Mouse (Mus musculus) embryonic fibroblast, embryonic 13.5 days (primary cell): Measurements from ENCODE around the gene Capn10. TPM values are rescaled to one million over a fixed set of nuclear protein-coding genes. Genes with fewer than 3 reads are reported as not detected.

Experiments
- H3K27ac ChIP-seq: 2 replicates; pipeline ENCODE4 v1.5.1; 2012; ENCODE audit warnings: low read length, control low read depth, inconsistent platforms; ENCODE audit not compliant: insufficient read depth
- H3K4me1 ChIP-seq: 2 replicates; pipeline ENCODE4 v1.6.1; 2011; ENCODE audit warnings: low read length; ENCODE audit not compliant: control insufficient read depth, insufficient read depth
- H3K4me3 ChIP-seq: 2 replicates; pipeline ENCODE4 v1.5.1; 2011; ENCODE audit warnings: mild to moderate bottlenecking, control low read depth, low read length; ENCODE audit not compliant: insufficient read depth
- CTCF ChIP-seq: IDR thresholded peaks from 2 replicates; pipeline ENCODE4 v1.5.1; 2011; ENCODE audit warnings: mild to moderate bottlenecking, control low read depth, low read length, moderate library complexity, borderline replicate concordance; ENCODE audit not compliant: insufficient read depth
- POLR2A ChIP-seq: IDR thresholded peaks from 2 replicates; pipeline ENCODE4 v1.6.1; 2011; ENCODE audit warnings: low read depth, mild to moderate bottlenecking, control low read depth, low read length, moderate library complexity
- polyA plus RNA-seq: library from polyadenylated mRNA; stranded (reverse); fragments of >200 nt; gene quantifications from 2 replicates; pipeline ENCODE4 v1.2.4, GENCODE M21; 2011; ENCODE audit warnings: low read depth; ENCODE audit not compliant: missing spikeins, insufficient read length

Gene Capn10
- 9.4 and 11.1 TPM in 2 replicates for polyA plus RNA-seq

- Histone ChIP-seq H3K4me1 (peaks cover 4% of the 10 kb centered on the region; the same call in 1 of the 2 replicates), H3K4me3 (peak within 1 kb of the TSS; percentile 73), H3K27ac (peak within 1 kb of the TSS; percentile 96)
- TF ChIP-seq POLR2A: peak; percentile 67
- no peak for TF ChIP-seq CTCF
Observed at GRCm38 (mm10) chr1:92934182-92934827, at the start of gene Capn10. Gene Capn10, plus strand, starts transcription at chr1:92934376.

- Histone ChIP-seq H3K27ac (no peak overlapping the region), H3K4me3 (no peak overlapping the region), H3K4me1 (no peaks in the 10 kb centered on the region)
- TF ChIP-seq POLR2A (no peak), CTCF (no peak)
Observed at GRCm38 (mm10) chr1:92888901-92889655, 45.1 kb upstream of the Capn10 start.

- TF ChIP-seq POLR2A (no peak), CTCF (no peak)
Observed at GRCm38 (mm10) chr1:92892791-92893190, 41.4 kb upstream of the Capn10 start.

GRCm38 (mm10) chr1:92893896-92894295 lies 40.3 kb upstream of the Capn10 start:
- no peak overlapping the region for H3K27ac ChIP-seq
- no peak overlapping the region for H3K4me3 ChIP-seq
- no peaks in the 10 kb centered on the region for H3K4me1 ChIP-seq
- TF ChIP-seq CTCF: no peak
- TF ChIP-seq POLR2A: no peak

More at GRCm38 (mm10) chr1:92892791-92893190, 41.4 kb upstream of the Capn10 start:
- Histone ChIP-seq H3K4me3 (no peak overlapping the region), H3K4me1 (no peaks in the 10 kb centered on the region), H3K27ac (no peak overlapping the region)

GRCm38 (mm10) chr1:92895089-92895488 lies 39.1 kb upstream of the Capn10 start:
- no peak overlapping the region for H3K27ac ChIP-seq
- TF ChIP-seq POLR2A (no peak), CTCF (peak; percentile 85)
- no peak overlapping the region for H3K4me3 ChIP-seq
- H3K4me1 ChIP-seq: no peaks in the 10 kb centered on the region

GRCm38 (mm10) chr1:92902786-92903185 lies 31.4 kb upstream of the Capn10 start, which contains the start of gene Ankmy1:
Gene Ankmy1, minus strand, starts transcription at chr1:92902906.
- H3K4me1 ChIP-seq: peaks cover 11% of the 10 kb centered on the region
- peak within 1 kb of the TSS; percentile 45; the same call in 1 of the 2 replicates for H3K27ac ChIP-seq
- no peak within 1 kb of the TSS for H3K4me3 ChIP-seq
- TF ChIP-seq POLR2A (no peak), CTCF (no peak)

GRCm38 (mm10) chr1:92903627-92904026 lies 30.5 kb upstream of the Capn10 start:
- peaks cover 12% of the 10 kb centered on the region for H3K4me1 ChIP-seq
- H3K27ac ChIP-seq: peak overlapping the region; percentile 50
- TF ChIP-seq POLR2A (no peak), CTCF (no peak)
- H3K4me3 ChIP-seq: no peak overlapping the region

GRCm38 (mm10) chr1:92905703-92906310 lies 28.4 kb upstream of the Capn10 start:
- TF ChIP-seq CTCF: no peak
- H3K27ac ChIP-seq: no peak overlapping the region

GRCm38 (mm10) chr1:92906779-92907631 lies 27.2 kb upstream of the Capn10 start, which contains the start of gene Dusp28:
Gene Dusp28, plus strand, starts transcription at chr1:92906981.
- TF ChIP-seq CTCF (0 out of 2 replicates have a peak, but pooled peaks have one; percentile 7), POLR2A (peak; percentile 70)
- H3K4me1 ChIP-seq: peaks cover 14% of the 10 kb centered on the region
- peak within 1 kb of the TSS; percentile 37; the same call in 1 of the 2 replicates for H3K27ac ChIP-seq
- H3K4me3 ChIP-seq: peak within 1 kb of the TSS; percentile 63

More at GRCm38 (mm10) chr1:92905703-92906310, 28.4 kb upstream of the Capn10 start:
- Histone ChIP-seq H3K4me1 (peaks cover 14% of the 10 kb centered on the region), H3K4me3 (no peak overlapping the region)
